Mouse (Mus musculus): ENCODE measurements around the gene Rccd1. TPM values are rescaled to one million over a fixed set of nuclear protein-coding genes. Genes with fewer than 3 reads are reported as not detected.
"Not testable (repeated sequence)": the region's sequence is repeated elsewhere in the genome, so short reads cannot be mapped to it uniquely, and the experiment has no call there.

Rccd1 gene
- total RNA-seq, 4 experiments from 2014 or later = 16.3 to 21.7 (median 18.0) TPM

DNA sequence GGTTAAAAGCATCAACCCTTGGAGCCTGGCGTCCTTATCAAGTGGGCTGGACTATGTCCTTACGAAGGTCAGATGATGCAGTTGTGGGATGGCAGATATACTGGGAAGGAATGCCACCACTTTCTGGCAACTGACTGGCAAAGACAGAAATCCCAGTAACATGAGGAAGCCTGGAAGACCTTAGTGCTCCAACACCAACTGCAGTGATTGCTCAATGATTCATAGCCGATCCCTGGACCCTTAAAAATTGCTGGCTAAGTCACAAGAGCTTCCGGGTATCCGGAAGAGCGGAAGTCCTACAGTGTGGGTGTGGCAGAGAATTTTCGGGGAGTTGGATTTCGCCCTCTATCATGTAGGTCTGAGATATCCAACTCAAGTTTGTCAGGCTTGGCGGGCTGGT, 21.9 kb upstream of the Rccd1 start:
- DNase-seq (ENCODE audit: low spot score in 2 of 2) = no peak

DNA sequence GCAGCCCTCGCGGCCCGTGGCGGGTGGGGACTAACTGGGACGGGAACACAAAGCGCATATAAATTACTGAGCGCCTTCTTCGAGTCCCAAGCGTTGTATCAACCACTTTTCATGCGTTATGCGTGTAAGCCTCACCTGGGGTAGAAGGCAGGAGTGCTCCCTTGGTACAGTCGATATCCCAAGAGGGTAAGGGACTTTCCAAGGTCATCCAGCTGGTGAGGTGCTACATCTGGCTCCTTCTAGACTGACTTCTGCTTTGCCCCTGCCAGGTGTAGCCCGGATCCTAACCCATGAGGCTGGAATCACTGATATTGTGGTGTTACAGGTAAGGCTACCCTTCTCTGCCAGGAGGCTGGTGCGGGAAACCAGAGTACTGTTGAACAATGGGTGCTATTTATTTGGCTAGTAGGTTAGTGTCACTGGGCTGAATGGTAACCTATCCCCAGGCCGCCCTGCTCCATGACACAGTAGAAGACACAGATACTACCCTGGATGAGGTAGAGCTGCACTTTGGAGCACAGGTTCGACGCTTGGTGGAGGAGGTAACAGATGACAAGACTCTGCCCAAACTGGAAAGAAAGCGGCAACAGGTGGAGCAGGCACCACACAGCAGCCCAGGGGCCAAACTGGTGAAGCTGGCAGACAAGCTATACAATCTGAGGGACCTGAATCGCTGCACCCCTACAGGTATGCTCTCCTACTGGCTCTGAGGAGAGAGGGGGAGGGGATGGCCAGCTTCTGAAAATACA, 19.2 kb upstream of the Rccd1 start:
- DNase-seq (ENCODE audit: low spot score in 2 of 2) = no peak

DNA sequence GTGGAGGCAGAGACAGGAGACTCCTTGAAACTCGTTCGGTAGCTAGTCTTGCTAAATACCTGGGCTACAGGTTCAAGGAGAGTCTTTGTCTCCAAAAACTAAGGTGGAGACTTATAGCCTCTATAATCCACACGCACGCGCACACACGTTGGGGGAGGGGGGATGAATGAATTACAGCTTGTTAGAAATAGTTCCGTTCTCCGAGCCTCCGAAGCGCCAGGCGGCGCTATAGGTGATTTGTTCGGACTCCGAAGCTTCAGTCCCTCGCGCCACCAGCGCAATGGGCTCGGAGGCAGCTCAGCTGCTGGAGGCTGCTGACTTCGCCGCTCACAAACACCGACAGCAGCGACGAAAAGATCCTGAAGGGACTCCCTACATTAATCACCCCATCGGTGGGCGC, 18.6 kb upstream of the Rccd1 start, which contains the start of gene Hddc3:
Gene Hddc3, plus strand, starts transcription at position 247 of the 400 bp plus-strand sequence.
- peak; percentile 92 to 98 for DNase-seq (ENCODE audit: low spot score in 2 of 2)

DNA sequence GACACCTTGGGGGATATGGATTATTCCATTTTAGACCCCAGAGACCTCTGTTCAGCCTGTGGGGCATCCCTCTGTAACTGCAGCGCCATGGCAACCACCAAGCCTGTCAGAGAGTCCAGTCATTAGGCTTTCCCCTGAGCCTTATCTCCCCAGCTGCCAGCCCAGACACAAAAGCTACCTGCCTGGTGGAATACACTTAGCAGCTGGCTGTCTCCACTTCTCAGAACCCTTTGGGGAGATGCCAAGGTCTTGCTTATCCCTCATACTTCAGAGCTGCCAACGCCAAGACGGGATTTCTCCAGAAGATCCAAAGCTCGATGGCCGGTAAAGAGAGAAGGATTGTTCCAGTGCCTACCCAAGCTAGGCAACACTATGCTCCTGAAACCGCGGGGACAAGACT, 17.5 kb upstream of the Rccd1 start:
- DNase-seq (ENCODE audit: low spot score in 2 of 2) = no peak

DNA sequence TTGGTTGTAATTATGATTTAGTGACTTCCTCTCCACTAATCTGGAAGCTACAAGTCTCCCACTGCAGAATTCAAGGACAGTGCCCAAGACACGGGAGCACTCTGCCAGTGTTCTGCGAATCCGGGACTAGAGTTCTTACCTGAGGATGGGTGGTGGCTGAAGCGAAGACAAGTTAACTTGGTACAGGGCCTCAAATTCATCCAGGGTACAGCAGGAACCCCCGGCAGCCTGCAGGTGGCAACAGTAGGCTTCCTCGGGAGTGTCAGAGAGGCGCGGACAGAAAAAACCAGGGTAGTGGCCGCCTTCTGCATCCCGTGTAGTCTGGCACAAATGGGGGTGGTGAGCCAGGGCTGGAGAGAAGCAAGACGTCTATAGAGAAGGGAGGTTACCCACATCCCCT, 16.5 kb upstream of the Rccd1 start, which contains the start of gene Unc45a:
Gene Unc45a, minus strand, starts transcription at position 213 of the 400 bp plus-strand sequence.
- DNase-seq (ENCODE audit: low spot score in 2 of 2) = peak in 1 of 2 experiments; percentile 50

DNA sequence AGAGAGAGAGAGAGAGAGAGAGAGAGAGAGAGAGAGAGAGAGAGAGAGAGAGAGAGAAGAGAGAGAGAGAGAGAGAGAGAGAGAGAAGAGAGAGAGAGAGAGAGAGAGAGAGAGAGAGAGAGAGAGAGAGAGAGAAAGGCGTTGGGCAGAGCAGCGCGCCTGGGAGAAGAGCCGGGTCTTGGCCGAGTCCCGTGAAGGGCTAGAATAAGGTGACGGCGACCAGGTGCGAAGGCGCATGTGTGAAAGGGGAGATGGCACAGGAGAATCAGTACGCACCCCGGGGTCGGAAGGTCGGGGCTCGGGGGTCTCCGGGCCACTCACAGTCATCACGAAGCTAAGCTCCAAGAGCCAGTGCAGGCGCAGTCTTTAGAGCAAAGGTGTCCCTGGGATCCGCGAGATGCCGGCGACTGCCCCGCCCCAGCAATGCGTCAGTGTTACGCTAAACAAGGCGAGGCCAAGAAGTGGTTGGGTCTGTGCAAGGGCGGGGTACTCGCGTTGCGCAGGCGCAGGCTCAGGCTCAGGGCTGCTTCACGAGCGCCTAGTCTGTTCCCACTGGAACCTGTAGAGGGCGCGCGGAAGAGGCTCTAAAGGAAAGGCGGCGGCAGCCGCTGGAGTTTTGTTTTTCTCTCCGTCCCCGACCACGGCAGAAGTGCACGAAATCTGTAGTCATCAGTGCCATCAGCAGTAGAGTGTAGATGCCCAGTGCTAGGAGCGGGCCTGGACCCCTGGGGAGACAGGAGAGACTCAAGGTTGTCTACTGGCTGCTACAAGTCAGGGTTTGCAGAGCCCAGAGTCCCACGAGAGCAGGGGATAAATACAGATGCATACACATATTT, 15.8 kb upstream of the Rccd1 start:
- DNase-seq (ENCODE audit: low spot score in 2 of 2) = peak; percentile 93 to 97

DNA sequence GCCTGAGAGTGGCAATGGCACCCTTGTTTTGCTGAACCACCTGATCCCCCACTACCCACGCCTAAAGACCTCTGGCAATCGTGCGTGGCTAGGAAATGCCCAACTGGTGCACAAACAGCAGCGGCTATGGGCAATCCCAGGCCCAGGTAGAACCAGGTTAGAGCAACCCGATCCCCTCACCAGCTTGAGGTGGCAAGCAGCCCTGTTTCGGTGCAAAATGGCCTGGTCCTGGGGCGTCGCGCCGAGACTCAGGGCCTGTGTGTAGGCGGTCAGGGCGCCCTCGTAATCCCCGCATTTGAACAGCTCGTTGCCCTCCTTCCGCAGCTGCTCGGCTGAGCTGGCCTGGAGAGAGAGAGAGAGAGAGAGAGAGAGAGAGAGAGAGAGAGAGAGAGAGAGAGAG, 15.1 kb upstream of the Rccd1 start:
- no peak for DNase-seq (ENCODE audit: low spot score in 2 of 2)

DNA sequence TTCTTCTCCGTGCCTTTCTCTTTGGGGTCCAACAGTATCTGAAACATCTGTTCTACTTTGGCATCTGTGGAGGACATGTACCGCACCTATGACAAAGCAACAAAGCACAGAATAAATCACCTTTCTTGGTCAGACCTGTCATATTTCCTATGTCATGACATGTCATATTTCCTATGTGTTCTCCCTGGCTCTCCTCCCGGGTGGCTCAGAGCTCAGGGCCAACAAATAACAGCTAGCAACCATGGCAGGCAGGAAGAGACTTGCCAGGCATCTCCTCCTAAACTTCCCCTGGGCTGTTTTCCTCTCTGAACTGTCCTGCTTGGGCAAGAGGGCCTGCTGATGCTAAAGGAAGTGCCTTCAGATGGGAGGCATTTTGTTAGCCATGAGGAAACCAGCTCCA, 12.7 kb upstream of the Rccd1 start:
- no peak for DNase-seq (ENCODE audit: low spot score in 2 of 2)

DNA sequence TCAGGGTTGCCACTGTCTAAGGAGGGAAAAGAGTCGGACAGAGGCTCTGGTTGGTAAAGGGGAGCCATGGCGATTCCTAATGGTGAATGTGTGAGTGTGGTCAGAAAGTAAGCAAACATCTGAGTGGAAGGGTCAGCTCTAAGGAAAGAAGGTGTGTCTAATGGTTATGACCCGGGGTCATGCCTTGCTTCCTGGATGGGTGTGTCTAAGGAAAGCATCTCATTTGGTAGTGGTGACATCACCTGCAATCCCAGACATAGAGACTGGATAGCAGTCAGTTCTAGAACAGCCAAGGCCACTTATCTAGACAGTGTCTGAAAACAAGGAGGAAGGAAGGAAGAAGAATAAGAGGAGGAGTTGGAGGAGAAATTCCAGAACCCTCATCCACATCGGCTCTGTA, 10.6 kb upstream of the Rccd1 start:
- DNase-seq (ENCODE audit: low spot score in 2 of 2) = no peak

DNA sequence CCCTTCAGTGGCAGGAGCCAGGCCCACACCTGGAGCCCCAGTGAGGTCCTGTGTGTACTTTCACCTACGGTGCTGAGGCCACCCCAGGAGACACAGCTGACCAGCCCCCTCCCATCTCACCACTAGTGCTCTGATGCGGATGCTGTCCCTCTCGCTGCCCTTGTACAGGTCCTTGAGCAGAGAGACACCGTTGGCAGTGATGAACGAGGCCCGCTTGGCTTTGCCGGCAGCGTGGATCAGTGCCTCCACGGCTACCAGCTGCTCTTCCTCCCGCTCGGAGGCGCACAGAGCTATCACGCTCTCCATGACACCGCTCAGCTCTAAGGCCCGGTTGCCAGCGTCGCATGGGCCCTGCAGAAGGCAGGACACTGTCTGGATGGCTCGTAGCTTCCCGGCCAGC, 7.2 kb upstream of the Rccd1 start:
- DNase-seq (ENCODE audit: low spot score in 2 of 2) = no peak

DNA sequence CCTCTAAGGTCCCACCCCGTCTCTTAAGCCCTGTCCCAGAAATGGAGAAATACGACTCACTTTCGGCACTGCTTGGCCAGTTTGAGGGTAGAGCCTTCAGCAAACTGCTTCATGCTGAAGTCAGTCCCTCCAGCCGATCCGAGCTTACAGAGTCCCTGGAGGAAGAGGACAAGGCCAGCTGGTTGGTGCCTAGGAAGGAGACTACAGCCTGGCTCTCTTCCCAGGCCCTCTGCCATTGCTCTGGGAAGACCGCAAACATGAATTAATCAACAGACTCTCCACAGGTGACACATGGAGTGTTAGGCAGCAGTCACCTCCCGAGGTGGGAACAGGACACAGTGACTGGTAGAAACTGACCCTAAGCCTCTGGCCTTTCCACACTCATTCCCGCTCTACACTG, 6.0 kb upstream of the Rccd1 start:
- no peak for DNase-seq (ENCODE audit: low spot score in 2 of 2)

DNA sequence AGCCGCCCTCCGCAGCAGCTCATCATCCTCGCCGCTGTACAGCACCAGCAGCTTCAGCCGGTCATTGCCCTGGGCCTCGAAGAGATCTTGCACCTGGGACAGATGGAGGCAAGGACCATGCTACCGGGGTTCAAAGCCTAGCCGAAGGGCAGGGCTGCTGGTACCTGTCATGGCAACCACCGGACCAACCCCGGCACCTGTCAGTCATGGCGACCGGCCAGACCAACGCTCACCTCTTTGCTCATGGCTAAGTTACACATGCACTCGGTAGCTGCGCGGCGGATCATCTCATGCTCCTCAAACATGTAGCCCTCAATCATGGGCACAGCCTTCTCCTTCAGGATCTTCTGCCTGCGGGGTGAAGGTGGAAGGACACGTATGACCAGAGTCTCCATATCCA, 1.8 kb upstream of the Rccd1 start:
- DNase-seq (ENCODE audit: low spot score in 2 of 2) = no peak

DNA sequence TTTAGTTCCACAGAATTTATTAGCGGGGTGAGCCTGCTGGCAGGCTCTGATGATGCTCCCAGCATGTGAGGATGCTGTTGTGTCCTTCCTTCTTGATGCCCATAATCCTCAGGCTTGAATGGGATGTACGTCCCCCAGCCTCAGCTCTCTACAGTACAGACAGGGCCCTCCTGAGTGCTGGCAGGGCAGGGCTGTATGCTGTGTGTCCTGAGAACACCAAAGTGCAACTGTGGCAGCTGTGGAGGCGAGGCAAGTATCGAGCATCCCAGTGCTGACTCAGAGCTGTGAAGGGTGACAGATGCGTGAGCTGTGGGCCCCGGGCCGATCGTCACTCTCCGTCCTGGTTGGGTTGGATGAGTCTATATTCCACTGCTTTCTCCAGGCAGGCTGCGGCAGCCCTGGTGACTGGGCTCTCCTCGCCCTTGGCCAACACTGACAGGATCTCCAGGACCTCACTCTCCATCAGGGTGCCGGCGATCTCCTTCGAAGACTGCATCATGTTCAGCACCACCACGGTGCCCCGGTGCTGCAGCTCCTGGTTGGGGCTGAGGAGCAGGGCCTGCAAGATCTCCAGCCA, 1.1 kb upstream of the Rccd1 start:
- no peak for DNase-seq (ENCODE audit: low spot score in 2 of 2)

DNA sequence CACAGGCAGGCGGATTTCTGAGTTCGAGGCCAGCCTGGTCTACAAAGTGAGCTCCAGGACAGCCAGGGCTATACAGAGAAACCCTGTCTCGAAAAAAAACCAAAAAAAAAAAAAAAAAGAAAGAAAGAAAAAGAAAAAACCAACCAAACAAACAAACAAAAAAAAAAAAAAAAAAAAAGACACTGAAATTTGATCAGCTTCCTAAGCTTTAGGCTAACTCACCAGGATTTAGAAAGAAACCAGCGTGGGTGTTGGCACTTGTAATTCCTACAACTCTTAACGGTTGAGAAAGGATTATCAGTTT, 514 bp upstream of the Rccd1 start:
- DNase-seq (ENCODE audit: low spot score in 2 of 2) = not testable (repeated sequence)

DNA sequence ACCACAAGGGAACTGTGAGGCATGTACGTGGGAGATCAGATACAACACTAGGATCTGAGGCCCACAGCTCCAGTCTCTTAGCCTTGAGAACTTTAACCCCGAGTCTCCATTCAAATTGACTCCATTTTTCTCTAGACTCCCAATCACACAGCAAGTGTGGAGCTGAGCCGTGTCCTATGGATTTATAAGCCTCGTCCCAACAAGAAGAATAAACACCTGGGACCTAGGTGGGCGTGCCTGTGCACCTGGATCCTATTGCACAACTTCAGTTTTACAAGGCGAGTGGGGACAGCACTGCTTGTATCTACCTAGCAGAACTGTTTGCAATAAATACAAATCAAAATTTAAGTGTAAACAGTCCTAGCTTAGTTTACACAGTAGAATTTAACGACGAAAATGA, 918 bp downstream of the Rccd1 start:
- no peak for DNase-seq (ENCODE audit: low spot score in 2 of 2)

DNA sequence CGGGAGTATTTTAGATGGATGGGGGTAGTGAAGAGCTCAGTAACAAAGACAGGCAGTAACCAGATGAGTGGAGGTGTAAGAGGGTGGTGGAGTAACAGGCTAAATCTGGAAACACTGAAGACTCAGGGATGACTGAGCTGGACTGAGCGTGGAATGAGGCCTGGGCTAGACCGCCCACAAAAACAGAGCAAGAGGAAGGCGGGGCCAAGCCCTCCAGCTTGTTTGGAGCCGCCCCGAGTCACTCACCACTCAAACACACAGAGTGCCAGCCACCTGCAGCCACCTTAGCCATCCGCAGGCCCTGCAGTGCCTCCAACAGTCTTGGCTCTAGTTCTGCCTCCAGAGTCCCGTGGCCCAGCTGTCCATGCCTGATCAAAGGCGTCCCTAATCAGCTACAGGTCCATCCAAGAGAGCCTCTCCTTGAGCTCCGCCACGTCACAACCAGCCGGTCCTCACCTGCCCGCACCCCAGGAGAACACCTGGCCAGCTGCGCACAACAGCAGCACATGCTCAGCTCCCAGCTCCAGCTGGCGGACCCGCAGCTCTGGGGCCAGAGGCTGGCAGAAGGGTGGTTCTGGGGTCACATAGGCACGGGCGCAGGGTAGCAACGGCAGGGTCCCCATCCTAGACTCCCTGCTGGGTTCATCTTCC, 4.3 kb downstream of the Rccd1 start:
- peak in 1 of 2 experiments; percentile 33 for DNase-seq (ENCODE audit: low spot score in 2 of 2)

DNA sequence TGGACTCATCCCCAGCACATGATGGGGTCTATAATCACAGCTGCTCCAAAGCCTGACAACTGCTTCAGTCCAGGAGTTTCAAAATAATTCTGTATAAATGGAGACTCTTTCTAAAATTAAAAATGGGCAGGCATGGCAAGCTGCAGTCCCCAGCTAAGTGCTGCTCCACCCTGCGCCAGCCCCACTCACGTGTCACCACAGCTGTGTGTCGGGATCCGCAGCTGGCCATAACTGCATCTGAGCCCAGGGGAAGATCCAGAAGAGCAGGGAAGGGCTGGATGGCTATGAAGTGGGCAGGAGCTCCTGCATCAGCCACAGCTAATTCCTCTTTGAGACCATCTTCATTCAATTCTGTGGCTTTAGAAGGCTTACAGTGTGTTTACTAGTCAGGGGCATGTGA, 5.6 kb downstream of the Rccd1 start:
- no peak for DNase-seq (ENCODE audit: low spot score in 2 of 2)

DNA sequence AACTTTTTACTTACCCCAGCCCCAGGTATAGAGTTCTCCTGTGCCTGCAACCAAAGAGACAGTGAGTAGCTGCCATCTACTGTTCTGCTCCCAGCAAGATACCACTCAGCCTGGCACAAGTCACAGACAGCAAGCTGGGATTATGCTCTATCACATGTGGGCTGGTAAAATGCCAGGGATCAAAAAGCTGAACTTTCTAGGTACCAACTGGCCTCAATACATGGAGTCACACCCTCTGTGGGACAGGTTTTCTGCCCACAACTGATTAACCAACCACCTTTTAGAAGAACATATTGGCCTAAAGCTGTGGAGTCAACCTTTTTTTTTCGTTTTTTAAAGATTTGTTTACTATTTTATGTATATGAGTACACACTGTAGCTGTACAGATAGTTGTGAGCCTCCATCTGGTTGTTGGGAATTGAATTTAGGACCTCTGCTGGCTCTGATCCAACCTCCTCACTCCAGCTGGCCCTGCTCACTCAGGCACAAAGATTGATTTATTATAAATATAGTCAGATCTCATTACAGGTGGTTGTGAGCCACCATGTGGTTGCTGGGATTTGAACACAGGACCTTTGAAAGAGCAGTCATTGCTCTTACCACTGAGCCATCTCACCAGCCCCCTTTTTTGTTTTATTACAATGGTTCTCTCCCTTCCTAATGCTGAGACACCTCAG, 6.7 kb downstream of the Rccd1 start:
- no peak for DNase-seq (ENCODE audit: low spot score in 2 of 2)

DNA sequence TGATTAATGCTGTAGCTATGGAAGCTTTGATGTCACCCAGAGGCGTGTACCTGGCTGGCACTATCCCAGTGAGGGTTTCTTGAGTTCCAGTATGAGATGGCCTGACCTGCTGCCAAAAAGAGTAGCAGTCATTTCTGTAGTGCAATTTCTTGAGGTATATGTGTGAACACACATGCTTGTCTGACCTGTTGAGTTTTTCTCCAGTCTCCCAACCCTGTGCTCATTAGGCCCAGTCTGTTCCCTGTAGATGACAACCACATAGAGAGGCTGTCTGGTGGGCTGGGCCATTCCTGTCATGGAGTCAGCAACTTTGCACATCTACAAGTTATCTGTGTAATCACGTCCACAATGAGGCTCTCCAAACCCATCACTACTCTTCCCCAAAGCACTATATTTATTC, 8.5 kb downstream of the Rccd1 start:
- no peak for DNase-seq (ENCODE audit: low spot score in 2 of 2)

DNA sequence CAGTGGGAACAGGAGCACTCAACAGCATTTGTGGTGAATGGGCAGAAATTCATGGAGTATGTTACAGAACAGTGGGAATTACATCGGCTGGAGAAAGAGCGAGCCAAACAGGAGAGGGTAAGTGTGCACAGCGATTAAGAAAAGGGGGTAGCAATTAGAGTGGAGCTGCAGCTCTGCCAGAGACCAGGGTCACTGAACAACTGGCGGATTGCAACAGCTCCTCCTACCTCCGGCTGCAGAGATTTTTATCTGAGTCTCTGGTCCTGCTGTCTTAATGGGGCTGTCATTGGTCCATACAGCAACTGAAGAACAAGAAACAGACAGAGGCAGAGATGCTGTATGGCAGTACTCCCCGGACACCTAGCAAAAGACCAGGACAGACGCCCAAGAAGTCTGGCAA, 13.5 kb downstream of the Rccd1 start:
- DNase-seq (ENCODE audit: low spot score in 2 of 2) = no peak

DNA sequence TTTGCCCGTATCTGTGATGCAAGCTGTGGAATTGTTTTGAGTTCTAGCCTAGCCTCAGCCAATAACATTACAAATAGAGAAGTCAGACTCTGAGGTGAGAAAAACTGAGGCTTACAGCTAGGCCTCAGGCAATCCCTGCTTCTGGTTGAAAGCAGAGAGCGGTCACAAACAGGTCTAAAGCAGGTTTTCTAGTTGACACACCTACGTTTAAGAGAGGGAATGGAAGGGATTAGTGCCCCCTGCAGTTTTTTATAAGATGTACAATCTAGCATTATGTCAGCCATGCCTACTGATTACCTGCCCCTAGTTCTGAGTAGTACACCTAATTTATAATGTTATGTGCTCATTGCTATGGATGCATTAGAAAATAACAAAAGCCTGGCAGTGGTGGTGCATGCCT, 16.5 kb downstream of the Rccd1 start:
- no peak for DNase-seq (ENCODE audit: low spot score in 2 of 2)
